Mouse (Mus musculus) ES-CJ7 (cell line): ENCODE data around the gene Gins2.

Experiments used
- DNase-seq: peaks from one replicate; pipeline ENCODE4 v3.0.0; 2011; ENCODE audit warnings: low read depth, low spot score

The Gins2 gene

GRCm38 (mm10) chr8:120602672-120603071, 13.6 kb upstream of the Gins2 start:
- DNase-seq, result peak; percentile 84

GRCm38 (mm10) chr8:120599504-120599903, 10.4 kb upstream of the Gins2 start:
- peak; percentile 86 for DNase-seq

- DNase-seq, result no peak
Observed at GRCm38 (mm10) chr8:120598579-120598978, 9.5 kb upstream of the Gins2 start.

- DNase-seq, result peak; percentile 88
Observed at GRCm38 (mm10) chr8:120595963-120596362, 6.9 kb upstream of the Gins2 start.

GRCm38 (mm10) chr8:120594571-120594970, 5.5 kb upstream of the Gins2 start:
- DNase-seq, result peak; percentile 88

GRCm38 (mm10) chr8:120591587-120592292, 2.6 kb upstream of the Gins2 start:
- DNase-seq, result no peak

- no peak for DNase-seq
Observed at GRCm38 (mm10) chr8:120589921-120590320, 817 bp upstream of the Gins2 start.

GRCm38 (mm10) chr8:120585521-120585920, 3.6 kb downstream of the Gins2 start:
- DNase-seq, result no peak

GRCm38 (mm10) chr8:120581811-120582210, 7.3 kb downstream of the Gins2 start:
- no peak for DNase-seq

GRCm38 (mm10) chr8:120581329-120581728, 7.8 kb downstream of the Gins2 start:
- DNase-seq, result no peak

- no peak for DNase-seq
Observed at GRCm38 (mm10) chr8:120580336-120581000, 8.6 kb downstream of the Gins2 start.

- no peak for DNase-seq
Observed at GRCm38 (mm10) chr8:120577821-120578220, 11.3 kb downstream of the Gins2 start.

GRCm38 (mm10) chr8:120575801-120576200, 13.3 kb downstream of the Gins2 start:
- no peak for DNase-seq

GRCm38 (mm10) chr8:120574941-120575340, 14.2 kb downstream of the Gins2 start:
- DNase-seq, result peak; percentile 71

GRCm38 (mm10) chr8:120573866-120574265, 15.2 kb downstream of the Gins2 start:
- no peak for DNase-seq

- DNase-seq, result no peak
Observed at GRCm38 (mm10) chr8:120572534-120572933, 16.6 kb downstream of the Gins2 start.

- no peak for DNase-seq
Observed at GRCm38 (mm10) chr8:120571561-120571960, 17.5 kb downstream of the Gins2 start.

GRCm38 (mm10) chr8:120569939-120570715, 19.0 kb downstream of the Gins2 start:
- peak; percentile 90 for DNase-seq

GRCm38 (mm10) chr8:120569123-120569522, 20.0 kb downstream of the Gins2 start:
- DNase-seq, result no peak

- no peak for DNase-seq
Observed at GRCm38 (mm10) chr8:120568164-120568798, 20.8 kb downstream of the Gins2 start.

GRCm38 (mm10) chr8:120567731-120568130, 21.4 kb downstream of the Gins2 start:
- DNase-seq, result no peak

GRCm38 (mm10) chr8:120566681-120567080, 22.4 kb downstream of the Gins2 start:
- no peak for DNase-seq
